Mouse (Mus musculus): Measurements from ENCODE around the gene Scn2b. TPM values are rescaled to one million over a fixed set of nuclear protein-coding genes. Genes with fewer than 3 reads are reported as not detected.

Scn2b gene
- polyA plus RNA-seq (2012; ENCODE audit: low replicate concordance), result 0.08 TPM in 2 replicates

GRCm38 (mm10) chr9:45117741-45118431 is at the start of gene Scn2b:
Scn2b (plus strand) TSS chr9:45117782.

GRCm38 (mm10) chr9:45079011-45079410 is 38.6 kb upstream of the Scn2b start, which contains the start of gene Jaml:
Jaml (plus strand) TSS chr9:45079183.

GRCm38 (mm10) chr9:45138191-45139032 is 20.8 kb downstream of the Scn2b start, which contains the start of gene Scn4b:
Scn4b (plus strand) TSS chr9:45138395.

Other genes starting within 250 kb of the Scn2b start
- gene Kmt2a, start 236.5 kb upstream of the Scn2b start, polyA plus RNA-seq (2012; ENCODE audit: low replicate concordance), result 19.4 and 37.0 TPM in 2 replicates
- 33.7 and 74.8 TPM in 2 replicates for gene Atp5l, start 197.0 kb upstream of the Scn2b start, polyA plus RNA-seq (2012; ENCODE audit: low replicate concordance)
- gene Ube4a, start 152.2 kb upstream of the Scn2b start, polyA plus RNA-seq (2012; ENCODE audit: low replicate concordance), result 3.4 and 7.9 TPM in 2 replicates
- 0.66 and 1.8 TPM in 2 replicates for gene Cd3g, start 137.4 kb upstream of the Scn2b start, polyA plus RNA-seq (2012; ENCODE audit: low replicate concordance)
- gene Cd3d, start 136.0 kb upstream of the Scn2b start, polyA plus RNA-seq (2012; ENCODE audit: low replicate concordance), result 0.28 TPM in 1 of 2 replicates, not detected in the other
- 15.7 and 24.6 TPM in 2 replicates for gene Cd3e, start 108.2 kb upstream of the Scn2b start, polyA plus RNA-seq (2012; ENCODE audit: low replicate concordance)
- gene Mpzl2, start 78.0 kb upstream of the Scn2b start, polyA plus RNA-seq (2012; ENCODE audit: low replicate concordance), result 0.07 TPM in 1 of 2 replicates, not detected in the other
- gene Mpzl3, start 62.6 kb upstream of the Scn2b start, polyA plus RNA-seq (2012; ENCODE audit: low replicate concordance), result 0.08 TPM in 1 of 2 replicates, not detected in the other
- 0.14 and 0.61 TPM in 2 replicates for gene Jaml, start 38.6 kb upstream of the Scn2b start, polyA plus RNA-seq (2012; ENCODE audit: low replicate concordance)
- gene Scn4b, start 20.6 kb downstream of the Scn2b start, polyA plus RNA-seq (2012; ENCODE audit: low replicate concordance), result 0.07 and 0.16 TPM in 2 replicates
- gene BC049352, start 64.2 kb downstream of the Scn2b start, polyA plus RNA-seq (2012; ENCODE audit: low replicate concordance), result not detected in 2 replicates
- gene Tmprss4, start 86.3 kb downstream of the Scn2b start, polyA plus RNA-seq (2012; ENCODE audit: low replicate concordance), result not detected in 2 replicates
- gene Il10ra, start 151.4 kb downstream of the Scn2b start, polyA plus RNA-seq (2012; ENCODE audit: low replicate concordance), result 2.4 and 3.0 TPM in 2 replicates
- not detected in 2 replicates for gene Tmprss13, start 201.3 kb downstream of the Scn2b start, polyA plus RNA-seq (2012; ENCODE audit: low replicate concordance)